ENCODE assay signal across 24 mouse cellular contexts in genomic region chr17:29054429-29054828, GRCm38 (mm10). TPM values are rescaled to one million over a fixed set of nuclear protein-coding genes. Genes with fewer than 3 reads are reported as not detected.
DNase-seq lines count a peak whose midpoint lies in the region; ATAC-seq and TF ChIP-seq lines count a peak whose summit lies in the region.
"Had no signal": no experiment of that assay in that cellular context is flagged by ENCODE, and none has a peak within 500 bp of the region (broad histone marks: within the 10 kb centered on the region; RNA-seq: fewer than 3 reads in every experiment).

No protein-coding gene starts in this region.

- no peak for TF ChIP-seq EP300 in stomach, postnatal 0 days (optimal IDR thresholded peaks at IDR 0.05)

- peaks cover 34% of the 10 kb centered on the region for H3K4me1 ChIP-seq in limb, embryonic 14.5 days (ENCODE audit: control insufficient read depth, insufficient read depth, low read length)
- H3K4me1 ChIP-seq in limb, embryonic 10.5 days: peaks cover 53% of the 10 kb centered on the region
- peaks cover 20% of the 10 kb centered on the region for H3K4me1 ChIP-seq in brown adipose tissue, adult 24 weeks (ENCODE audit: control insufficient read depth, insufficient read depth, insufficient read length, low read length)
- H3K4me1 ChIP-seq in stomach, postnatal 0 days (replicated peaks; ENCODE audit: control insufficient read depth, insufficient read depth): peaks cover 7% of the 10 kb centered on the region; the same call in 1 of the 2 replicates

- H3K4me2 ChIP-seq in limb, embryonic 14.5 days (replicated peaks; ENCODE audit: low read depth, low read length, severe bottlenecking): no peak overlapping the region
- no peak overlapping the region for H3K4me2 ChIP-seq in stomach, postnatal 0 days (replicated peaks; ENCODE audit: low read depth)
- H3K4me2 ChIP-seq: forebrain, embryonic 15.5 days; heart, embryonic 12.5 days; hindbrain, embryonic 14.5 days; lung, embryonic 14.5 days; midbrain, embryonic 11.5 days had no signal

- TF ChIP-seq POLR2A in limb, embryonic 14.5 days (IDR thresholded peaks at IDR 0.05; ENCODE audit: borderline replicate concordance, extremely low read depth, insufficient read depth, insufficient read length): no peak

- H3K9me3 ChIP-seq in limb, embryonic 14.5 days (ENCODE audit: control insufficient read depth, low read length): no peaks in the 10 kb centered on the region
- H3K9me3 ChIP-seq in limb, embryonic 10.5 days (replicated peaks): no peaks in the 10 kb centered on the region
- no peaks in the 10 kb centered on the region for H3K9me3 ChIP-seq in stomach, postnatal 0 days (ENCODE audit: control insufficient read depth, low read length)
- H3K9me3 ChIP-seq: forebrain, embryonic 15.5 days; G1E; heart, embryonic 12.5 days had no signal

- H3K4me3 ChIP-seq in limb, embryonic 14.5 days (replicated peaks; ENCODE audit: low read length): no peak overlapping the region
- no peak overlapping the region for H3K4me3 ChIP-seq in limb, embryonic 10.5 days
- no peak overlapping the region for H3K4me3 ChIP-seq in brown adipose tissue, adult 24 weeks (ENCODE audit: insufficient read depth, low read depth, low read length)
- no peak overlapping the region for H3K4me3 ChIP-seq in stomach, postnatal 0 days (ENCODE audit: low read depth, low read length)
- H3K4me3 ChIP-seq: forebrain, embryonic 15.5 days; heart, embryonic 12.5 days; layer of hippocampus, adult 2 months had no signal

- H3K27ac ChIP-seq in limb, embryonic 14.5 days (replicated peaks; ENCODE audit: low read depth, low read length): 0 out of 2 replicates have a peak overlapping the region, but pooled peaks have one; percentile 58
- H3K27ac ChIP-seq in limb, embryonic 10.5 days: no peak overlapping the region
- peak overlapping the region; percentile 45; the same call in 1 of the 2 replicates for H3K27ac ChIP-seq in brown adipose tissue, adult 24 weeks (replicated peaks; ENCODE audit: low read depth, low read length)
- 0 out of 2 replicates have a peak overlapping the region, but pooled peaks have one; percentile 13 for H3K27ac ChIP-seq in stomach, postnatal 0 days (replicated peaks)
- H3K27ac ChIP-seq: forebrain, embryonic 15.5 days; hindbrain, embryonic 14.5 days; layer of hippocampus, adult 2 months; liver, embryonic 14.5 days had no signal

- DNase-seq in heart, adult 11 months: peak; percentile 93
- no peak for DNase-seq in heart, adult 8-10 months (ENCODE audit: low spot score)
- no peak for DNase-seq in limb, embryonic 14.5 days (ENCODE audit: low spot score)
- no peak for DNase-seq in limb, embryonic 10.5 days (ENCODE audit: low spot score)
- no peak for DNase-seq in stomach, postnatal 0 days (ENCODE audit: low spot score)
- no peak for DNase-seq in urinary bladder, postnatal 36 days (ENCODE audit: low spot score in 2 of 2)
- DNase-seq: cerebellum, adult 18-20 months; cerebellum, postnatal 36 days; embryo, embryonic 11 days; thymus, postnatal 14 days had no signal

- no peak for ATAC-seq in limb, embryonic 14.5 days (ENCODE audit: low FRiP score, low read depth)
- no peak for ATAC-seq in stomach, postnatal 0 days (ENCODE audit: low FRiP score, low TSS enrichment)
- ATAC-seq: forebrain, embryonic 15.5 days; inflammation-experienced regulatory T-cells, adult 6 months; Patski had no signal

- H3K36me3 ChIP-seq in limb, embryonic 14.5 days (ENCODE audit: control insufficient read depth, insufficient read depth, low read length): no peaks in the 10 kb centered on the region
- peaks cover 5% of the 10 kb centered on the region; the same call in 1 of the 2 replicates for H3K36me3 ChIP-seq in limb, embryonic 10.5 days
- no peaks in the 10 kb centered on the region for H3K36me3 ChIP-seq in stomach, postnatal 0 days (ENCODE audit: control insufficient read depth, insufficient read depth, low read length)
- H3K36me3 ChIP-seq: forebrain, embryonic 15.5 days; heart, embryonic 12.5 days had no signal

- no peaks in the 10 kb centered on the region for H3K27me3 ChIP-seq in limb, embryonic 14.5 days (ENCODE audit: control insufficient read depth, insufficient read depth, low read length)
- H3K27me3 ChIP-seq in limb, embryonic 10.5 days (ENCODE audit: low read depth, poor library complexity, severe bottlenecking): no peaks in the 10 kb centered on the region
- H3K27me3 ChIP-seq in stomach, postnatal 0 days (ENCODE audit: control insufficient read depth, insufficient read depth, low read length): no peaks in the 10 kb centered on the region
- H3K27me3 ChIP-seq: forebrain, embryonic 15.5 days; heart, embryonic 12.5 days; Patski had no signal

- no peak overlapping the region for H3K9ac ChIP-seq in limb, embryonic 14.5 days (ENCODE audit: low read depth, low read length, severe bottlenecking)
- no peak overlapping the region for H3K9ac ChIP-seq in stomach, postnatal 0 days (ENCODE audit: low read length)
- H3K9ac ChIP-seq: forebrain, embryonic 15.5 days; heart, embryonic 12.5 days; hindbrain, embryonic 14.5 days; liver, embryonic 14.5 days; lung, embryonic 14.5 days had no signal

- 70% methylated on average over 6 of the region's 6 CpGs for WGBS in limb, embryonic 14.5 days
- 81% methylated on average over 6 of the region's 6 CpGs for WGBS in limb, embryonic 10.5 days
- WGBS in stomach, postnatal 0 days: 73% methylated on average over 6 of the region's 6 CpGs

- TF ChIP-seq CTCF in stomach, postnatal 0 days (IDR thresholded peaks at IDR 0.05; ENCODE audit: low read depth): no peak

RNA-seq across cellular contexts. Expression of gene Srsf3, which starts 22.0 kb away (rescaled TPM):
- 10 to 100 TPM; 52.6 to 73.3 (median 70.5) TPM for total RNA-seq in heart, adult 8-10 months (2022)
- 385 and 390 TPM in 2 replicates for polyA plus RNA-seq in limb, embryonic 14.5 days (2012; rRNA removed)
- 561 and 596 TPM in 2 replicates for polyA plus RNA-seq in limb, embryonic 14.5 days (2014; fragmentation: Nextera tagmentation; extraction: Ambion mirVana)
- 820 and 832 TPM in 2 replicates for polyA plus RNA-seq in limb, embryonic 10.5 days (2016; fragmentation: Nextera tagmentation; extraction: Ambion mirVana)
- polyA plus RNA-seq in brown adipose tissue, adult 24 weeks (2012; ENCODE audit: insufficient read depth, insufficient read length, missing spikeins): 105 and 132 TPM in 2 replicates
- 279 and 305 TPM in 2 replicates for polyA plus RNA-seq in stomach, postnatal 0 days (2015; fragmentation: Nextera tagmentation; extraction: Ambion mirVana)

RNA-seq across cellular contexts. Expression of gene Cdkn1a, which starts 36.3 kb away (rescaled TPM):
- 10 to 100 TPM; 11.7 to 32.6 (median 22.3) TPM for total RNA-seq in heart, adult 8-10 months (2022)
- 61.6 and 63.6 TPM in 2 replicates for polyA plus RNA-seq in limb, embryonic 14.5 days (2012; rRNA removed)
- polyA plus RNA-seq in limb, embryonic 14.5 days (2014; fragmentation: Nextera tagmentation; extraction: Ambion mirVana): 114 and 164 TPM in 2 replicates
- polyA plus RNA-seq in limb, embryonic 10.5 days (2016; fragmentation: Nextera tagmentation; extraction: Ambion mirVana): 22.2 and 28.8 TPM in 2 replicates
- polyA plus RNA-seq in brown adipose tissue, adult 24 weeks (2012; ENCODE audit: insufficient read depth, insufficient read length, missing spikeins): 36.2 and 74.0 TPM in 2 replicates
- polyA plus RNA-seq in stomach, postnatal 0 days (2015; fragmentation: Nextera tagmentation; extraction: Ambion mirVana): 484 and 502 TPM in 2 replicates

RNA-seq across cellular contexts. Expression of gene Stk38, which starts 46.6 kb away (rescaled TPM):
- total RNA-seq in heart, adult 8-10 months (2022): 10 to 100 TPM; 26.4 to 31.4 (median 29.0) TPM
- polyA plus RNA-seq in limb, embryonic 14.5 days (2012; rRNA removed): 115 TPM in 2 replicates
- polyA plus RNA-seq in limb, embryonic 14.5 days (2014; fragmentation: Nextera tagmentation; extraction: Ambion mirVana): 86.6 and 99.3 TPM in 2 replicates
- polyA plus RNA-seq in limb, embryonic 10.5 days (2016; fragmentation: Nextera tagmentation; extraction: Ambion mirVana): 116 and 131 TPM in 2 replicates
- 47.3 and 49.3 TPM in 2 replicates for polyA plus RNA-seq in brown adipose tissue, adult 24 weeks (2012; ENCODE audit: insufficient read depth, insufficient read length, missing spikeins)
- 64.8 and 68.7 TPM in 2 replicates for polyA plus RNA-seq in stomach, postnatal 0 days (2015; fragmentation: Nextera tagmentation; extraction: Ambion mirVana)

RNA-seq across cellular contexts. Expression of gene Rab44, which starts 59.5 kb away (rescaled TPM):
- under 1 TPM in 3 of 4 experiments, not detected in 1; 0.12 to 0.75 (median 0.38) TPM for total RNA-seq in heart, adult 8-10 months (2022)
- polyA plus RNA-seq in limb, embryonic 14.5 days (2012; rRNA removed): 2.4 and 2.8 TPM in 2 replicates
- polyA plus RNA-seq in limb, embryonic 14.5 days (2014; fragmentation: Nextera tagmentation; extraction: Ambion mirVana): 1.4 and 1.5 TPM in 2 replicates
- polyA plus RNA-seq in limb, embryonic 10.5 days (2016; fragmentation: Nextera tagmentation; extraction: Ambion mirVana): 0.11 and 0.26 TPM in 2 replicates
- polyA plus RNA-seq in brown adipose tissue, adult 24 weeks (2012; ENCODE audit: insufficient read depth, insufficient read length, missing spikeins): 0.32 TPM in 1 of 2 replicates, not detected in the other
- polyA plus RNA-seq in stomach, postnatal 0 days (2015; fragmentation: Nextera tagmentation; extraction: Ambion mirVana): 1.4 and 2.2 TPM in 2 replicates
- total RNA-seq: midbrain, postnatal 0 days had no signal
- polyA plus RNA-seq: hindbrain, embryonic 14.5 days; inflammation-experienced regulatory T-cells, adult 6 months; limb, embryonic 11.5 days; midbrain, postnatal 0 days; testis, adult 2 months had no signal
